Mouse (Mus musculus) myocyte (in vitro differentiated cells): ENCODE measurements around the gene Psmc2. TPM values are rescaled to one million over a fixed set of nuclear protein-coding genes. Genes with fewer than 3 reads are reported as not detected.

Experiments used
- H3K27me3 ChIP-seq: one replicate; pipeline ENCODE4 v1.6.1; 2011; ENCODE audit not compliant: control insufficient read depth, insufficient read depth, insufficient read length
- H3K36me3 ChIP-seq: one replicate; pipeline ENCODE4 v1.6.1; 2011; ENCODE audit not compliant: control insufficient read depth, insufficient read depth
- H3K4me2 ChIP-seq: one replicate; pipeline ENCODE4 v1.6.1; 2011; ENCODE audit warnings: low read depth, control low read depth
- H3K4me3 ChIP-seq: one replicate; pipeline ENCODE4 v1.5.1; 2011; ENCODE audit warnings: mild to moderate bottlenecking, control low read depth, moderate library complexity
- H3K79me2 ChIP-seq: one replicate; pipeline ENCODE4 v1.6.1; 2011; ENCODE audit not compliant: control insufficient read depth, insufficient read depth
- H3ac ChIP-seq: one replicate; pipeline ENCODE4 v1.6.1; 2011; ENCODE audit not compliant: control insufficient read depth, insufficient read length
- CEBPB ChIP-seq: IDR thresholded peaks from 2 replicates; pipeline ENCODE4 v1.6.1; 2011; ENCODE audit warnings: mild to moderate bottlenecking, moderate library complexity; ENCODE audit not compliant: poor library complexity, insufficient read depth, severe bottlenecking
- E2F4 ChIP-seq: IDR thresholded peaks from one replicate; pipeline ENCODE4 v1.6.1; 2011; ENCODE audit warnings: mild to moderate bottlenecking, control low read depth, moderate library complexity; ENCODE audit not compliant: insufficient read depth
- MAX ChIP-seq: IDR thresholded peaks from one replicate; pipeline ENCODE4 v1.6.1; 2011; ENCODE audit warnings: low read depth, mild to moderate bottlenecking, control low read depth
- MYOD1 ChIP-seq, 3 experiments: IDR thresholded peaks; one replicate each; pipeline ENCODE4 v1.6.1; 2011; ENCODE audit warnings: control low read depth in 2 of 3, low read depth in 2 of 3, mild to moderate bottlenecking in 2 of 3, moderate library complexity in 1 of 3; ENCODE audit not compliant: insufficient read length in 2 of 3, control insufficient read depth in 1 of 3
- MYOG ChIP-seq, 3 experiments: IDR thresholded peaks; one replicate each; pipeline ENCODE4 v1.6.1; 2011; ENCODE audit warnings: control low read depth in 2 of 3, low read depth in 2 of 3, mild to moderate bottlenecking in 2 of 3; ENCODE audit not compliant: insufficient read length in 2 of 3, control insufficient read depth in 1 of 3, insufficient read depth in 1 of 3
- POLR2A ChIP-seq: IDR thresholded peaks from one replicate; pipeline ENCODE4 v1.6.1; 2011; ENCODE audit warnings: low read depth, mild to moderate bottlenecking, control low read depth, moderate library complexity; ENCODE audit not compliant: insufficient read length
- POLR2AphosphoS2 ChIP-seq: IDR thresholded peaks from one replicate; pipeline ENCODE4 v1.6.1; 2011; ENCODE audit warnings: low read depth, control low read depth; ENCODE audit not compliant: insufficient read length
- REST ChIP-seq: IDR thresholded peaks from one replicate; pipeline ENCODE4 v1.6.1; 2011; ENCODE audit warnings: mild to moderate bottlenecking, control low read depth, moderate library complexity; ENCODE audit not compliant: insufficient read depth, insufficient read length
- SRF ChIP-seq: IDR thresholded peaks from one replicate; pipeline ENCODE4 v1.6.1; 2011; ENCODE audit warnings: low read depth; ENCODE audit not compliant: control insufficient read depth, insufficient read length
- TCF12 ChIP-seq: IDR thresholded peaks from one replicate; pipeline ENCODE4 v1.6.1; 2011; ENCODE audit warnings: mild to moderate bottlenecking, control low read depth; ENCODE audit not compliant: poor library complexity, insufficient read depth, severe bottlenecking
- TCF3 ChIP-seq: IDR thresholded peaks from one replicate; pipeline ENCODE4 v1.6.1; 2011; ENCODE audit warnings: low read depth, control low read depth; ENCODE audit not compliant: insufficient read length
- USF1 ChIP-seq: IDR thresholded peaks from one replicate; pipeline ENCODE4 v1.6.1; 2011; ENCODE audit warnings: low read depth, mild to moderate bottlenecking, control low read depth, moderate library complexity
- polyA plus RNA-seq: library from polyadenylated mRNA; unstranded; fragments of >200 nt; fragmentation: generic; extraction: Trizol; gene quantifications from one replicate; pipeline ENCODE4 v1.2.1, GENCODE M21; 2012; ENCODE audit warnings: missing spikeins

Psmc2 gene
- polyA plus RNA-seq, 1 experiment: 196 TPM

DNA sequence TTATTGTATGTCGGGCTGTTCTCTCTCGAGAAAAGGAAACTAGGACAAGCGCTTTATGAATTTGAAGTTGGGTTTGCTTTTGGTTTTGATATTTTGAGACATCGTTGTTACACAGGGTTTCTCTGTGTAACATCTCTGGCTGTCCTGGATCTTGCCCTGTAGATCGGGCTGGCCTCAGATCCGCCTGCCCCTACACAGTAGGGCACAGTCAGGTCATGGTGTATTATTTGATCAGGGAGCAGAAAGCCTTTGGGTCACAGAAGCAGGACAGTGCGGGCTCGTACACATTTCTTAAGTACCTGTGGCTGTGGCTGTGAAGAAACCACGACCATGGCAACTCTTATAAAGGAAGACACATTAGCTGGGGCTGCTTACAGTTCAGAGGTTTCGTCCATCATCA is 47.5 kb upstream of the Psmc2 start:
- no peak for TF ChIP-seq SRF
- TF ChIP-seq TCF3: no peak
- TF ChIP-seq POLR2AphosphoS2: no peak
- no peak for TF ChIP-seq POLR2A
- no peak for TF ChIP-seq MYOD1 (IDR thresholded peaks at IDR 0.05; ENCODE audit: control insufficient read depth in 1 of 3, insufficient read length in 2 of 3, low read depth in 2 of 3)
- TF ChIP-seq REST: no peak
- no peak for TF ChIP-seq MYOG (IDR thresholded peaks at IDR 0.05; ENCODE audit: control insufficient read depth in 1 of 3, insufficient read depth in 1 of 3, insufficient read length in 2 of 3, low read depth in 2 of 3)
- TF ChIP-seq MAX: no peak
- TF ChIP-seq TCF12: no peak
- no peak for TF ChIP-seq E2F4
- no peak for TF ChIP-seq USF1
- TF ChIP-seq CEBPB: no peak
- Histone ChIP-seq H3K79me2 (peaks cover 14% of the 10 kb centered on the region), H3K4me2 (peak overlapping the region; percentile 91), H3K36me3 (peaks cover 16% of the 10 kb centered on the region), H3ac (peak overlapping the region; percentile 91), H3K27me3 (no peaks in the 10 kb centered on the region), H3K4me3 (peak overlapping the region; percentile 74)

DNA sequence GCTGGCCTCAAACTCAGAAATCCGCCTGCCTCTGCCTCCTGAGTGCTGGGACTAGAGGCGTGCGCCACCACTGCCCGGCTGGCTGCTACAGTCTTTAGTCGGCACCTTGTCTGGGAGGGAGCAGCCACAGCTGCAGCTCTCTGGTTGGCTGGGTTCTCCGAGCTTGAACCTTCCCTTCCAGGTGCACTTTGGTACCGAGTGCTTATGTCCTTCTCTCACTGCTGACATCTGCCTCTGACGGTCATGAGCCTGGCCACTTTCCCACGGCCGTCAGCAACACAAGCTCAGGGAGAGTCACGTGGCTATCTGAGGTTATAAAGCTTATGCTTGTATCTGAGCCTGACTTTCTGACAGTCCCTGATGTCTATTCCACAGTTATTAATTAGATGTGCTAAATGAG is 46.0 kb upstream of the Psmc2 start:
- Histone ChIP-seq H3K27me3 (no peaks in the 10 kb centered on the region), H3K4me3 (no peak overlapping the region), H3K79me2 (peaks cover 14% of the 10 kb centered on the region), H3ac (no peak overlapping the region), H3K36me3 (peaks cover 26% of the 10 kb centered on the region), H3K4me2 (no peak overlapping the region)
- TF ChIP-seq USF1 (no peak), REST (no peak)

DNA sequence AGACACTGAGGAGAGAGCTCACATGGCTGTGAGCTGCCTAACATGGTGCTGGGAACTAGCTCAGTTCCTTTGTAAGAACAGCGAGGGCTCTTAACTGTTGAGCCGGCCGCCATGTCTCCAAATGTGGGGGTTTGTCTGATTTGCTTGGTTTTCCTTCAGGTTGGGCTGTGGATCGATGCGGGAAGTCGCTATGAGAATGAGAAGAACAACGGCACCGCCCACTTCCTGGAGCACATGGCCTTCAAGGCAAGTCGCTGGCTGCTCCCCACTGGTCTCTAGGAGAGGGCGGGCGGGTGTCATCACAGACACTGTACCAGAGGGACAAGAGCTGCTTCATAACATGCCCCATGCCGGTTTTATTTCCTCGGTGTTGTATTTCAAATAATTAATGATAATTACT is 45.2 kb upstream of the Psmc2 start:
- no peak overlapping the region for H3ac ChIP-seq
- H3K36me3 ChIP-seq: peaks cover 33% of the 10 kb centered on the region
- no peak overlapping the region for H3K4me2 ChIP-seq
- H3K4me3 ChIP-seq: no peak overlapping the region
- no peak for TF ChIP-seq MYOD1 (IDR thresholded peaks at IDR 0.05; ENCODE audit: control insufficient read depth in 1 of 3, insufficient read length in 2 of 3, low read depth in 2 of 3)
- no peaks in the 10 kb centered on the region for H3K27me3 ChIP-seq
- peaks cover 14% of the 10 kb centered on the region for H3K79me2 ChIP-seq

DNA sequence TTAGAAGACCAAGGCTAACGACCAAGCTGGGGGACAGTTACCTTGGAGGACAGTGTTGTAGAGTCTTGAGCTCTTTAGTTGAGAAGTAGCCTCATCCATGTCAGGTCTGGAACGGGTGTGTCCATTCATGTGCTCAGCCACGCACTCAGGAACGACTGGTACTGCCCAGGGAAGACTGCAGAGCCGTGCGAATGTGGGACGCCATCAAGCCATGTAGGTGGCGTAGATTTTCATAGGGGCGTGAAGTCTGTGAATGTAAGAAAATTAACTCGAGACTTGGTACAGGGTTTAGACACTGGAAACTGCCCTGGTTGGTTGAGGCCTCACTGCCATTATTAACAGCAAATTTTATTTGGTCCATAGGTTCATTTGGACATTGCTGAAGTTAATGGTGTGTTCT is 41.5 kb upstream of the Psmc2 start:
- no peak for TF ChIP-seq POLR2AphosphoS2
- no peak for TF ChIP-seq MYOG (IDR thresholded peaks at IDR 0.05; ENCODE audit: control insufficient read depth in 1 of 3, insufficient read depth in 1 of 3, insufficient read length in 2 of 3, low read depth in 2 of 3)
- no peak for TF ChIP-seq POLR2A
- TF ChIP-seq CEBPB: no peak
- TF ChIP-seq E2F4: no peak
- TF ChIP-seq SRF: no peak
- no peak for TF ChIP-seq TCF3
- no peak for TF ChIP-seq REST
- no peak for TF ChIP-seq MYOD1 (IDR thresholded peaks at IDR 0.05; ENCODE audit: control insufficient read depth in 1 of 3, insufficient read length in 2 of 3, low read depth in 2 of 3)
- TF ChIP-seq MAX: no peak
- TF ChIP-seq USF1: no peak
- H3K27me3 ChIP-seq: no peaks in the 10 kb centered on the region
- H3K4me3 ChIP-seq: no peak overlapping the region
- H3K36me3 ChIP-seq: peaks cover 41% of the 10 kb centered on the region
- H3K4me2 ChIP-seq: no peak overlapping the region
- no peak overlapping the region for H3ac ChIP-seq
- H3K79me2 ChIP-seq: no peaks in the 10 kb centered on the region

DNA sequence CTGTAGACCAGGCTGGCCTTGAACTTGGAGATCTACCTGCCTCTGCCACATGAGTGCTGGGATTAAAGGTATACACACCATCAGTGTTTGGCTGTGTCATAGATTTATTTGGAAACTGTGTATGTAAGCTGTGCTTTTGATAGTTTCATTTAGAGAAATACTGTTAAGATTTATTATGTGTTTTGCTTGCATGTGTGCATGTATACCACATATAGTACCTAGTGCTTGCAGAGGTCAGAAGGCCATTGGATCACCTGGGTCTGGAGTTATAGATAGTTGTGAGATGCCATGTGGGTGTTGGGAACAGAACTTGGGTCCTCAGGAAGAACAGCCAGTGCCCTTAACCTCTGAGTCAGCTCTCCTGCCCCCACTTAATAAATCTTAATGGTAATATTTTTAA is 40.4 kb upstream of the Psmc2 start:
- no peak overlapping the region for H3ac ChIP-seq
- H3K4me3 ChIP-seq: no peak overlapping the region
- H3K4me2 ChIP-seq: no peak overlapping the region
- H3K79me2 ChIP-seq: no peaks in the 10 kb centered on the region
- H3K27me3 ChIP-seq: no peaks in the 10 kb centered on the region
- peaks cover 46% of the 10 kb centered on the region for H3K36me3 ChIP-seq
- TF ChIP-seq TCF3 (no peak), MYOD1 (IDR thresholded peaks at IDR 0.05; ENCODE audit: control insufficient read depth in 1 of 3, insufficient read length in 2 of 3, low read depth in 2 of 3) (no peak), CEBPB (no peak), TCF12 (no peak), MYOG (IDR thresholded peaks at IDR 0.05; ENCODE audit: control insufficient read depth in 1 of 3, insufficient read depth in 1 of 3, insufficient read length in 2 of 3, low read depth in 2 of 3) (no peak), USF1 (no peak), E2F4 (no peak), REST (no peak), POLR2AphosphoS2 (no peak), MAX (no peak), SRF (no peak), POLR2A (no peak)
